Mouse (Mus musculus) CH12.LX (cell line): ENCODE results near the gene Zfp750. TPM values are rescaled to one million over a fixed set of nuclear protein-coding genes. Genes with fewer than 3 reads are reported as not detected.

Source experiments
- DNase-seq: peaks from one replicate; pipeline ENCODE4 v3.0.0-alpha.2; 2013; ENCODE audit errors: extremely low read depth
- H3K27ac ChIP-seq: 2 replicates; pipeline ENCODE4 v1.5.1; 2012; ENCODE audit warnings: low read depth, mild to moderate bottlenecking, control low read depth, moderate library complexity; ENCODE audit not compliant: insufficient read depth
- H3K27me3 ChIP-seq: replicated peaks from 2 replicates; pipeline ENCODE3; 2012; ENCODE audit warnings: inconsistent platforms
- H3K36me3 ChIP-seq, 2 experiments: replicated peaks in 1 of 2; 2 replicates each; pipeline versions ENCODE3 to v1.6.1; 2012; ENCODE audit warnings: inconsistent platforms in 1 of 2, low read length in 1 of 2, mild to moderate bottlenecking in 1 of 2, mixed read lengths in 1 of 2, moderate library complexity in 1 of 2; ENCODE audit not compliant: control insufficient read depth in 1 of 2, insufficient read depth in 1 of 2
- H3K4me1 ChIP-seq, 2 experiments: 2 replicates each; pipeline ENCODE4 v1.6.1; 2012; ENCODE audit warnings: inconsistent platforms in 1 of 2, moderate library complexity in 1 of 2; ENCODE audit not compliant: insufficient read depth in 2 of 2, control insufficient read depth in 1 of 2
- H3K4me2 ChIP-seq: 2 replicates; pipeline ENCODE4 v1.6.1; 2012; ENCODE audit warnings: low read depth, mild to moderate bottlenecking, control low read depth; ENCODE audit not compliant: poor library complexity, insufficient read depth, severe bottlenecking
- H3K4me3 ChIP-seq, 3 experiments: fragments of 150-350 bp in 1 of 3; sonication (generic) in 1 of 3; replicated peaks in 1 of 3; 2 replicates each; pipeline versions ENCODE3 to v1.5.1; 2011 to 2012; ENCODE audit warnings: low read depth in 2 of 3, low read length in 2 of 3, mild to moderate bottlenecking in 2 of 3, moderate library complexity in 2 of 3, control low read depth in 1 of 3, improper control_type of control experiment in 1 of 3, inconsistent platforms in 1 of 3, mixed read lengths in 1 of 3; ENCODE audit not compliant: poor library complexity in 1 of 3
- H3K79me2 ChIP-seq: replicated peaks from 2 replicates; pipeline ENCODE4 v1.6.1; 2012; ENCODE audit warnings: mild to moderate bottlenecking, moderate library complexity; ENCODE audit not compliant: control insufficient read depth, poor library complexity, insufficient read depth, severe bottlenecking; ENCODE audit errors: extremely low read depth
- H3K9ac ChIP-seq: 2 replicates; pipeline ENCODE4 v1.6.1; 2012; ENCODE audit warnings: low read depth, mild to moderate bottlenecking, control low read depth, moderate library complexity; ENCODE audit not compliant: insufficient read depth
- H3K9me3 ChIP-seq: replicated peaks from 2 replicates; pipeline ENCODE3; 2012; ENCODE audit warnings: low read length, inconsistent platforms, mixed read lengths
- E2F4 ChIP-seq: IDR thresholded peaks from 2 replicates; pipeline ENCODE4 v1.6.1; 2011; ENCODE audit warnings: low read depth, low read length, improper control_type of control experiment; ENCODE audit not compliant: insufficient replicate concordance
- IRF4 ChIP-seq: IDR thresholded peaks from 2 replicates; pipeline ENCODE4 v1.6.1; 2014; ENCODE audit warnings: low read depth, mild to moderate bottlenecking, inconsistent platforms, low read length, improper control_type of control experiment
- JUND ChIP-seq: conservative IDR thresholded peaks from 2 replicates; pipeline ENCODE4 v1.6.1; 2011; ENCODE audit warnings: low read depth, low read length, improper control_type of control experiment
- MAZ ChIP-seq: IDR thresholded peaks from 2 replicates; pipeline ENCODE4 v1.6.1; 2012; ENCODE audit warnings: low read depth, mild to moderate bottlenecking, inconsistent platforms, low read length, improper control_type of control experiment, moderate library complexity
- MEF2A ChIP-seq: IDR thresholded peaks from 2 replicates; pipeline ENCODE4 v1.6.1; 2014; ENCODE audit warnings: low read depth, mild to moderate bottlenecking, inconsistent platforms, low read length, improper control_type of control experiment, borderline replicate concordance
- NELFE ChIP-seq: IDR thresholded peaks from 2 replicates; pipeline ENCODE4 v1.6.1; 2011; ENCODE audit warnings: low read depth, low read length, improper control_type of control experiment
- POLR2A ChIP-seq: IDR thresholded peaks from 2 replicates; pipeline ENCODE4 v1.6.1; 2011; ENCODE audit warnings: low read depth, mild to moderate bottlenecking, improper control_type of control experiment, low read length
- RCOR1 ChIP-seq: conservative IDR thresholded peaks from 2 replicates; pipeline ENCODE4 v1.6.1; 2012; ENCODE audit warnings: low read depth, mild to moderate bottlenecking, inconsistent platforms, low read length, improper control_type of control experiment
- SIN3A ChIP-seq: IDR thresholded peaks from 2 replicates; pipeline ENCODE4 v1.6.1; 2012; ENCODE audit warnings: low read length, improper control_type of control experiment, inconsistent platforms
- USF2 ChIP-seq: conservative IDR thresholded peaks from 2 replicates; pipeline ENCODE4 v1.6.1; 2011; ENCODE audit warnings: low read depth, low read length, improper control_type of control experiment
- ZC3H11A ChIP-seq: IDR thresholded peaks from 2 replicates; pipeline ENCODE4 v1.6.1; 2012; ENCODE audit warnings: low read depth, mild to moderate bottlenecking, inconsistent platforms, low read length, improper control_type of control experiment
- ZKSCAN1 ChIP-seq: IDR thresholded peaks from 2 replicates; pipeline ENCODE4 v1.6.1; 2012; ENCODE audit warnings: low read depth, inconsistent platforms, low read length, improper control_type of control experiment, borderline replicate concordance
- ZMIZ1 ChIP-seq: IDR thresholded peaks from 2 replicates; pipeline ENCODE4 v1.6.1; 2012; ENCODE audit warnings: low read depth, mild to moderate bottlenecking, inconsistent platforms, low read length, improper control_type of control experiment
- ZNF384 ChIP-seq: IDR thresholded peaks from 2 replicates; pipeline ENCODE4 v1.6.1; 2012; ENCODE audit warnings: low read depth, low read length, improper control_type of control experiment, inconsistent platforms
- dilution Hi-C: fragments of 300-500 bp; cut with MboI; formaldehyde crosslinking; loops from 2 replicates; pipeline ENCODE4 v1.14.3; 2020; ENCODE audit warnings: low sequenced_read_pairs; ENCODE audit not compliant: extremely low pct_unique_long_range_greater_than_20kb, extremely low pct_ligation_motif_present
- in situ Hi-C: fragments of 300-500 bp; cut with MboI; formaldehyde crosslinking; loops from 3 replicates; pipeline ENCODE4 v1.14.3; 2019; ENCODE audit warnings: low sequenced_read_pairs, low pct_ligation_motif_present, low pct_unique_long_range_greater_than_20kb, mixed read lengths
- polyA plus RNA-seq: library from polyadenylated mRNA; unstranded; fragments of >175 nt; gene quantifications from 2 replicates; pipeline ENCODE4 v1.2.1, GENCODE M21; 2012; ENCODE audit warnings: low read depth; ENCODE audit not compliant: insufficient read length
- total RNA-seq, 2 experiments: library from RNA; depleted of rRNA; stranded (reverse); fragments of 300-350 nt in 1 of 2; fragments of >200 nt in 1 of 2; gene quantifications; 2 replicates each; pipeline ENCODE4 v1.2.3; 2012 to 2014

The Zfp750 gene
- total and polyA plus RNA-seq, 3 experiments, result 0.11 to 0.54 (median 0.34) TPM

- TF ChIP-seq ZNF384 (no peak), ZMIZ1 (no peak), RCOR1 (no peak), MEF2A (no peak), MAZ (no peak), USF2 (no peak)
- in situ Hi-C loops (loop anchor here (5.0 to 10.0 kb wide), 2 partner anchors 160 to 332 kb away; no protein-coding TSS in a partner anchor), dilution Hi-C loops (no loop called here)
These were observed 44.3 kb downstream of the Zfp750 start for GRCm38 (mm10) chr11:121474831-121475230.

GRCm38 (mm10) chr11:121467408-121467807 is 51.7 kb downstream of the Zfp750 start:
- H3K4me1 ChIP-seq, result no peaks in the 10 kb centered on the region
- TF ChIP-seq NELFE, result no peak
- TF ChIP-seq IRF4, result no peak
- TF ChIP-seq ZNF384, result no peak
- TF ChIP-seq POLR2A, result no peak
- TF ChIP-seq ZC3H11A, result no peak
- TF ChIP-seq SIN3A, result no peak
- TF ChIP-seq RCOR1, result no peak
- no peak for TF ChIP-seq JUND
- TF ChIP-seq E2F4, result no peak
- TF ChIP-seq ZMIZ1, result no peak
- TF ChIP-seq MEF2A, result no peak
- no peak for TF ChIP-seq ZKSCAN1
- H3K9ac ChIP-seq, result no peak overlapping the region
- in situ Hi-C loops, result no loop called here
- H3K79me2 ChIP-seq, result no peaks in the 10 kb centered on the region
- no peaks in the 10 kb centered on the region for H3K9me3 ChIP-seq
- dilution Hi-C loops, result no loop called here
- no peaks in the 10 kb centered on the region for H3K27me3 ChIP-seq
- peaks cover 21 to 79% of the 10 kb centered on the region in 2 experiments for H3K36me3 ChIP-seq
- H3K27ac ChIP-seq, result no peak overlapping the region
- H3K4me2 ChIP-seq, result no peak overlapping the region
- DNase-seq, result no peak
- no peak overlapping the region for H3K4me3 ChIP-seq

More at GRCm38 (mm10) chr11:121474831-121475230, 44.3 kb downstream of the Zfp750 start:
- Histone ChIP-seq H3K79me2 (no peaks in the 10 kb centered on the region), H3K4me1 (peaks cover 0 to 11% of the 10 kb centered on the region in 2 experiments; a peak in 2 of 4 replicates), H3K9me3 (no peaks in the 10 kb centered on the region), H3K4me3 (no peak overlapping the region), H3K27me3 (no peaks in the 10 kb centered on the region), H3K36me3 (peaks cover 32 to 84% of the 10 kb centered on the region in 2 experiments), H3K9ac (no peak overlapping the region), H3K4me2 (no peak overlapping the region), H3K27ac (no peak overlapping the region)
- no peak for DNase-seq

Other genes with a start within 250 kb of the Zfp750 start
- 27.0 and 32.1 TPM in 2 replicates for gene Wdr45b, start 164.9 kb downstream of the Zfp750 start, total RNA-seq (2012; rRNA removed)
- 49.9 and 53.0 TPM in 2 replicates for gene Wdr45b, start 164.9 kb downstream of the Zfp750 start, total RNA-seq (2014; rRNA removed)
- gene Wdr45b, start 164.9 kb downstream of the Zfp750 start, polyA plus RNA-seq, result 43.3 and 47.5 TPM in 2 replicates
- not detected in 2 replicates for gene Rab40b, start 131.1 kb downstream of the Zfp750 start, total RNA-seq (2012; rRNA removed)
- not detected in 2 replicates for gene Rab40b, start 131.1 kb downstream of the Zfp750 start, total RNA-seq (2014; rRNA removed)
- gene Rab40b, start 131.1 kb downstream of the Zfp750 start, polyA plus RNA-seq, result not detected in 2 replicates
- gene Fn3krp, start 97.9 kb downstream of the Zfp750 start, total RNA-seq (2012; rRNA removed), result 9.8 and 11.2 TPM in 2 replicates
- gene Fn3krp, start 97.9 kb downstream of the Zfp750 start, total RNA-seq (2014; rRNA removed), result 9.7 and 11.2 TPM in 2 replicates
- gene Fn3krp, start 97.9 kb downstream of the Zfp750 start, polyA plus RNA-seq, result 3.6 and 3.8 TPM in 2 replicates
- 0.04 TPM in 1 of 2 replicates, not detected in the other for gene Fn3k, start 84.4 kb downstream of the Zfp750 start, total RNA-seq (2012; rRNA removed)
- not detected in 2 replicates for gene Fn3k, start 84.4 kb downstream of the Zfp750 start, total RNA-seq (2014; rRNA removed)
- gene Fn3k, start 84.4 kb downstream of the Zfp750 start, polyA plus RNA-seq, result not detected in 2 replicates
- gene Tbcd, start 67.4 kb downstream of the Zfp750 start, total RNA-seq (2012; rRNA removed), result 85.6 and 86.7 TPM in 2 replicates
- 57.7 and 62.1 TPM in 2 replicates for gene Tbcd, start 67.4 kb downstream of the Zfp750 start, total RNA-seq (2014; rRNA removed)
- 70.4 and 73.3 TPM in 2 replicates for gene Tbcd, start 67.4 kb downstream of the Zfp750 start, polyA plus RNA-seq
- gene B3gntl1, start 153.8 kb upstream of the Zfp750 start, total RNA-seq (2012; rRNA removed), result 10.1 and 10.3 TPM in 2 replicates
- 7.3 TPM in 2 replicates for gene B3gntl1, start 153.8 kb upstream of the Zfp750 start, total RNA-seq (2014; rRNA removed)
- 8.7 and 8.9 TPM in 2 replicates for gene B3gntl1, start 153.8 kb upstream of the Zfp750 start, polyA plus RNA-seq
- gene Metrnl, start 182.2 kb upstream of the Zfp750 start, total RNA-seq (2012; rRNA removed), result 0.97 and 1.1 TPM in 2 replicates
- 0.50 and 1.1 TPM in 2 replicates for gene Metrnl, start 182.2 kb upstream of the Zfp750 start, total RNA-seq (2014; rRNA removed)
- 0.33 and 0.53 TPM in 2 replicates for gene Metrnl, start 182.2 kb upstream of the Zfp750 start, polyA plus RNA-seq